Mouse (Mus musculus) liver, postnatal 0 days (tissue): ENCODE data around the gene Cyp2u1. TPM values are rescaled to one million over a fixed set of nuclear protein-coding genes. Genes with fewer than 3 reads are reported as not detected.
A peak's percentile ranks its signal among the peaks of the same experiment; 100 is the strongest.

Experiments used
- ATAC-seq: fragments of 200-750 bp; cut with Nextera tagmentation; 2 replicates; pipeline ENCODE4 v1.8.0; 2017; ENCODE audit warnings: mild to moderate bottlenecking, moderate library complexity
- DNase-seq: peaks from one replicate; pipeline ENCODE4 v3.0.0-alpha.2; 2016
- H3K27ac ChIP-seq: fragments of 300-500 bp; sonication (generic); 2 replicates; pipeline ENCODE4 v1.5.1; 2014; ENCODE audit warnings: antibody characterized with exemption, moderate library complexity, mild to moderate bottlenecking, low read depth
- H3K27me3 ChIP-seq: fragments of 300-500 bp; sonication (generic); 2 replicates; pipeline ENCODE4 v1.6.1; 2014; ENCODE audit warnings: low read length, control low read depth, mixed read lengths; ENCODE audit not compliant: insufficient read depth
- H3K36me3 ChIP-seq: fragments of 300-500 bp; sonication (generic); replicated peaks from 2 replicates; pipeline ENCODE4 v1.6.1; 2014; ENCODE audit warnings: mild to moderate bottlenecking, control low read depth, low read length, moderate library complexity, mixed read lengths; ENCODE audit not compliant: insufficient read depth
- H3K4me1 ChIP-seq: fragments of 300-500 bp; sonication (generic); 2 replicates; pipeline ENCODE4 v1.6.1; 2014; ENCODE audit warnings: antibody characterized with exemption, mild to moderate bottlenecking, control low read depth; ENCODE audit not compliant: insufficient read depth
- H3K4me2 ChIP-seq: fragments of 300-500 bp; sonication (generic); 2 replicates; pipeline ENCODE4 v1.6.1; 2014; ENCODE audit warnings: low read depth, mild to moderate bottlenecking, low read length, moderate library complexity, mixed read lengths
- H3K4me3 ChIP-seq: fragments of 300-500 bp; sonication (generic); 2 replicates; pipeline ENCODE4 v1.5.1; 2014; ENCODE audit warnings: low read depth, low read length
- H3K9ac ChIP-seq: fragments of 300-500 bp; sonication (generic); replicated peaks from 2 replicates; pipeline ENCODE4 v1.6.1; 2014; ENCODE audit warnings: mild to moderate bottlenecking, moderate library complexity
- H3K9me3 ChIP-seq: fragments of 300-500 bp; sonication (generic); 2 replicates; pipeline ENCODE4 v1.6.1; 2016; ENCODE audit warnings: mild to moderate bottlenecking, control low read depth, low read length, mixed read lengths
- CTCF ChIP-seq: sonication (generic); IDR thresholded peaks from 2 replicates; pipeline ENCODE4 v1.5.1; 2016; ENCODE audit warnings: antibody characterized with exemption, low read depth
- EP300 ChIP-seq: IDR thresholded peaks from 2 replicates; pipeline ENCODE4 v1.6.1; 2016; ENCODE audit warnings: antibody characterized with exemption, low read depth, mild to moderate bottlenecking
- WGBS: fragments of 180-500 bp; shearing (Covaris S2); extraction: QIAGEN DNeasy Blood & Tissue Kit; methylation state at CpG from one replicate; pipeline ENCODE4 v1.1.7; 2014; ENCODE audit not compliant: insufficient replicate concordance; 5-methylcytosine and 5-hydroxymethylcytosine counted together
- polyA plus RNA-seq: library from polyadenylated mRNA; unstranded; fragments of >200 nt; fragmentation: Nextera tagmentation; extraction: Ambion mirVana; gene quantifications from 2 replicates; pipeline ENCODE4 v1.2.1, GENCODE M21; 2015

The Cyp2u1 gene
- polyA plus RNA-seq, 1 experiment from 2014 or later, result 1.4 TPM

- H3K27ac ChIP-seq, result no peak overlapping the region
- no peak overlapping the region for H3K9ac ChIP-seq
- H3K4me2 ChIP-seq, result no peak overlapping the region
- 0 out of 2 replicates have a peak, but pooled peaks cover 2% of the 10 kb centered on the region for H3K4me1 ChIP-seq
- peaks cover 31% of the 10 kb centered on the region; the same call in 1 of the 2 replicates for H3K36me3 ChIP-seq
- DNase-seq (no peak), ATAC-seq (no peak)
- TF ChIP-seq CTCF (no peak), EP300 (no peak)
- peaks cover 7% of the 10 kb centered on the region for H3K9me3 ChIP-seq
- WGBS, result 80% methylated on average over 4 of the region's 4 CpGs
- H3K4me3 ChIP-seq, result no peak overlapping the region
- H3K27me3 ChIP-seq, result no peaks in the 10 kb centered on the region
Measured at GRCm38 (mm10) chr3:131326637-131327036, 23.6 kb upstream of the Cyp2u1 start.

- no peaks in the 10 kb centered on the region for H3K9me3 ChIP-seq
- H3K4me1 ChIP-seq, result no peaks in the 10 kb centered on the region
- ATAC-seq (no peak), DNase-seq (no peak)
- no peak overlapping the region for H3K27ac ChIP-seq
- H3K4me2 ChIP-seq, result no peak overlapping the region
- H3K36me3 ChIP-seq, result peaks cover 17% of the 10 kb centered on the region; the same call in 1 of the 2 replicates
- no peak overlapping the region for H3K4me3 ChIP-seq
- no peaks in the 10 kb centered on the region for H3K27me3 ChIP-seq
- WGBS, result 78% methylated on average over 14 of the region's 14 CpGs
- H3K9ac ChIP-seq, result no peak overlapping the region
- TF ChIP-seq EP300 (no peak), CTCF (no peak)
Measured at GRCm38 (mm10) chr3:131322081-131322815, 19.2 kb upstream of the Cyp2u1 start.

GRCm38 (mm10) chr3:131320184-131320583 is 17.2 kb upstream of the Cyp2u1 start:
- Histone ChIP-seq H3K27me3 (no peaks in the 10 kb centered on the region), H3K4me2 (no peak overlapping the region), H3K9ac (no peak overlapping the region), H3K36me3 (peaks cover 13% of the 10 kb centered on the region; the same call in 1 of the 2 replicates), H3K4me1 (no peaks in the 10 kb centered on the region), H3K9me3 (no peaks in the 10 kb centered on the region), H3K27ac (no peak overlapping the region), H3K4me3 (no peak overlapping the region)
- ATAC-seq, result peak; percentile 51; the same call in 1 of the 2 replicates
- 6% methylated on average over 3 of the region's 3 CpGs for WGBS
- peak; percentile 86 for TF ChIP-seq CTCF
- TF ChIP-seq EP300, result no peak
- peak; percentile 86 for DNase-seq

- H3K27ac ChIP-seq, result no peak overlapping the region
- H3K4me1 ChIP-seq, result no peaks in the 10 kb centered on the region
- no peak overlapping the region for H3K9ac ChIP-seq
- no peak overlapping the region for H3K4me3 ChIP-seq
- no peaks in the 10 kb centered on the region for H3K27me3 ChIP-seq
- no peak for ATAC-seq
- H3K9me3 ChIP-seq, result no peaks in the 10 kb centered on the region
- peaks cover 7% of the 10 kb centered on the region; the same call in 1 of the 2 replicates for H3K36me3 ChIP-seq
- H3K4me2 ChIP-seq, result no peak overlapping the region
- 38% methylated on average over 2 of the region's 2 CpGs for WGBS
- DNase-seq, result no peak
- TF ChIP-seq CTCF, result no peak
- TF ChIP-seq EP300, result no peak
Measured at GRCm38 (mm10) chr3:131318211-131318610, 15.2 kb upstream of the Cyp2u1 start.

- ATAC-seq (no peak), DNase-seq (no peak)
- no peak overlapping the region for H3K27ac ChIP-seq
- no peaks in the 10 kb centered on the region for H3K9me3 ChIP-seq
- no peaks in the 10 kb centered on the region for H3K4me1 ChIP-seq
- no peak for TF ChIP-seq CTCF
- TF ChIP-seq EP300, result no peak
- no peaks in the 10 kb centered on the region for H3K27me3 ChIP-seq
- H3K4me3 ChIP-seq, result no peak overlapping the region
- H3K4me2 ChIP-seq, result no peak overlapping the region
- no peak overlapping the region for H3K9ac ChIP-seq
- 0 out of 2 replicates have a peak, but pooled peaks cover 3% of the 10 kb centered on the region for H3K36me3 ChIP-seq
- 84% methylated on average over 1 of the region's 1 CpGs for WGBS
Measured at GRCm38 (mm10) chr3:131317126-131317525, 14.1 kb upstream of the Cyp2u1 start.

- ATAC-seq (no peak), DNase-seq (no peak)
Measured at GRCm38 (mm10) chr3:131315957-131316510, 13.0 kb upstream of the Cyp2u1 start.

More at GRCm38 (mm10) chr3:131315957-131316510, 13.0 kb upstream of the Cyp2u1 start:
- H3K4me3 ChIP-seq, result no peak overlapping the region
- H3K9ac ChIP-seq, result no peak overlapping the region
- no peaks in the 10 kb centered on the region for H3K9me3 ChIP-seq
- no peak for TF ChIP-seq EP300
- no peak for TF ChIP-seq CTCF
- H3K4me1 ChIP-seq, result peaks cover 3% of the 10 kb centered on the region; the same call in 1 of the 2 replicates
- H3K36me3 ChIP-seq, result 0 out of 2 replicates have a peak, but pooled peaks cover 3% of the 10 kb centered on the region
- WGBS, result 60% methylated on average over 4 of the region's 4 CpGs
- H3K27ac ChIP-seq, result no peak overlapping the region
- no peaks in the 10 kb centered on the region for H3K27me3 ChIP-seq
- no peak overlapping the region for H3K4me2 ChIP-seq
